Mouse (Mus musculus): ENCODE measurements at regions not wholly inside any gene's neighbourhood (a gene's known extent, or its start where the extent isn't known, plus 50 kb on each side); places are given as distances from the start of the nearest gene placed in this dataset.

- no peak for DNase-seq (ENCODE audit: low read depth, low spot score)
These were observed 131.2 kb upstream of the Tle1 start for GRCm38 (mm10) chr4:72331882-72332281.

DNA sequence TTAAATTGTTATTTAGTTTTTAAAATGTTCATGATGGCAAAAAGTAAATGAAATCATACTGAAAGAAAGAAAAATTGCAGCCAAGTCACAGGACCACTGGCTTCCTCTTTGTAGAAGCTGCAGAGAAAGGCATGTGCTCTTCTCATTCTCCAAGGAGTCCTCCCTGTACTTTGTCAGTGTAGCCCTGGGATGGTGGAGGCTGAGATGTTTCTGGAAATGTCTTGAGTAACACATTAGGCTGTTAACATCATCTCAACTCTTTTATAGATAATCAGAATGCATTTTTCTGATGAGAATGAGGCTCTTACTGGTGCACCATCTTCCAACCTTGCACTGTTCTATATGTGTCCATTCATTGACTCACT, 128.3 kb upstream of the Tle1 start:
- no peak for DNase-seq (ENCODE audit: low read depth, low spot score)

GRCm38 (mm10) chr4:72328282-72329025, 127.7 kb upstream of the Tle1 start:
- DNase-seq (ENCODE audit: low read depth, low spot score), result no peak

DNA sequence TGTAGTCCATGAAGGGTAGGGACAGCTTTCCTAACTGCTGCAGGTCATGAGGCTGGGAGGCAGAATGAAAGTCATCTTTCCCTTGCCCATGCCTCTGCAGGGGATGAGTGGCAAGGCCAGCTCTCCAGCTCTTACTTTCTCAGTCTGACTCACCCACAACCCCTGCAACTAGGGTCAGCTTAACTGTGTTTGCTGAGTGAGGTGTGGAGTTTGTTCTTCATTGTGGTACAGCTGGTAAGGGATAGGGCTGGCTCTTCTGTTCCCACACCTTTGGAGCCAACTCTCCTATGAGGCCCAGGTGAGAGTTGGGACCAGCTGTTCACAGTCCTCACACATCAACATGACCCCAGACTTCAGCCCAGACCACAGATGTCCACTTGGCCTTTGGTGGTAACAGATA, 124.2 kb upstream of the Tle1 start:
- no peak for DNase-seq (ENCODE audit: low read depth, low spot score)

- DNase-seq (ENCODE audit: low read depth, low spot score), result peak; percentile 5
These were observed 84.5 kb upstream of the Tle1 start for GRCm38 (mm10) chr4:72285112-72285675.

DNA sequence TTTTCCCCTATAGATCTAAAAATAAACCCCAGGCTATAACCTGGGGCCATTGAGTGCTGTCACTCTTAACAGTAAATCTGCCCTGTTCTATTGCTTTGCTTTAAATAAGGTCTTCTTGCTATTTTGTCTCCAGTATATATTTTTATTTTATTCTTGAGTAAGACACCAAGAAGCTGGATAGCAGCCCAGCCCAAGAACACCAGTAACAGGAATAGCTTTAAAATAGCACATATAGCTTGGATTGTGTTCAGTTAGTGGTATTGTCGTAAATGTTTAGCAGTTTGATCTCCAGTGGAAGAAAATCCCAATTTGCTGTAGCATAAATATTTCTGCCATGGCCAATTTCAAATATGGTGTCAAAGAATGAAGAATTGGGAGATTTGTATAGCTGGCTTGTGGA, 49.8 kb upstream of the Tle1 start:
- DNase-seq (ENCODE audit: low read depth, low spot score), result no peak
